Mouse (Mus musculus) thymus, postnatal 0 days (tissue): ENCODE results near the gene Cox7a2l. TPM values are rescaled to one million over a fixed set of nuclear protein-coding genes. Genes with fewer than 3 reads are reported as not detected.
A peak's percentile ranks its signal among the peaks of the same experiment; 100 is the strongest.

Experiments
- DNase-seq: peaks from one replicate; pipeline ENCODE4 v3.0.0-alpha.2; 2015; ENCODE audit warnings: low spot score
- polyA plus RNA-seq: library from polyadenylated mRNA; unstranded; fragments of >200 nt; fragmentation: Nextera tagmentation; extraction: Ambion mirVana; gene quantifications from 2 replicates; pipeline ENCODE4 v1.2.1, GENCODE M21; 2015

The Cox7a2l gene
- 251 and 271 TPM in 2 replicates for polyA plus RNA-seq

GRCm38 (mm10) chr17:83517280-83518015 is at the start of gene Cox7a2l:
Gene Cox7a2l, minus strand, starts transcription at chr17:83517330.
- no peak for DNase-seq

GRCm38 (mm10) chr17:83565506-83565905 is 48.4 kb upstream of the Cox7a2l start:
- DNase-seq: no peak

GRCm38 (mm10) chr17:83564119-83564820 is 47.1 kb upstream of the Cox7a2l start:
- no peak for DNase-seq

GRCm38 (mm10) chr17:83563703-83564111 is 46.6 kb upstream of the Cox7a2l start:
- peak; percentile 38 for DNase-seq

- no peak for DNase-seq
These were observed 45.3 kb upstream of the Cox7a2l start for GRCm38 (mm10) chr17:83562153-83563010.

GRCm38 (mm10) chr17:83559081-83559480 is 42.0 kb upstream of the Cox7a2l start:
- peak; percentile 84 for DNase-seq

GRCm38 (mm10) chr17:83555836-83556235 is 38.7 kb upstream of the Cox7a2l start:
- no peak for DNase-seq

GRCm38 (mm10) chr17:83554997-83555396 is 37.9 kb upstream of the Cox7a2l start:
- DNase-seq: no peak

GRCm38 (mm10) chr17:83548501-83549233 is 31.5 kb upstream of the Cox7a2l start:
- peak; percentile 74 for DNase-seq

GRCm38 (mm10) chr17:83547145-83547544 is 30.0 kb upstream of the Cox7a2l start:
- DNase-seq: no peak

- DNase-seq: peak; percentile 42
These were observed 28.9 kb upstream of the Cox7a2l start for GRCm38 (mm10) chr17:83545756-83546742.

GRCm38 (mm10) chr17:83545259-83545658 is 28.1 kb upstream of the Cox7a2l start:
- peak; percentile 42 for DNase-seq

- DNase-seq: no peak
These were observed 25.3 kb upstream of the Cox7a2l start for GRCm38 (mm10) chr17:83542424-83542823.

GRCm38 (mm10) chr17:83539262-83540037 is 22.3 kb upstream of the Cox7a2l start:
- DNase-seq: no peak

GRCm38 (mm10) chr17:83538694-83539093 is 21.6 kb upstream of the Cox7a2l start:
- DNase-seq: no peak

GRCm38 (mm10) chr17:83538141-83538540 is 21.0 kb upstream of the Cox7a2l start:
- no peak for DNase-seq

GRCm38 (mm10) chr17:83533150-83533549 is 16.0 kb upstream of the Cox7a2l start:
- DNase-seq: no peak

GRCm38 (mm10) chr17:83527651-83528381 is 10.7 kb upstream of the Cox7a2l start:
- peak; percentile 38 for DNase-seq
